Mouse (Mus musculus) CH12.LX (cell line): ENCODE data around the gene Sncb. TPM values are rescaled to one million over a fixed set of nuclear protein-coding genes. Genes with fewer than 3 reads are reported as not detected.

Experiments used
- DNase-seq: peaks from one replicate; pipeline ENCODE4 v3.0.0-alpha.2; 2013; ENCODE audit errors: extremely low read depth
- H3K27ac ChIP-seq: 2 replicates; pipeline ENCODE4 v1.5.1; 2012; ENCODE audit warnings: low read depth, mild to moderate bottlenecking, control low read depth, moderate library complexity; ENCODE audit not compliant: insufficient read depth
- H3K27me3 ChIP-seq: replicated peaks from 2 replicates; pipeline ENCODE3; 2012; ENCODE audit warnings: inconsistent platforms
- H3K36me3 ChIP-seq, 2 experiments: replicated peaks in 1 of 2; 2 replicates each; pipeline versions ENCODE3 to v1.6.1; 2012; ENCODE audit warnings: inconsistent platforms in 1 of 2, low read length in 1 of 2, mild to moderate bottlenecking in 1 of 2, mixed read lengths in 1 of 2, moderate library complexity in 1 of 2; ENCODE audit not compliant: control insufficient read depth in 1 of 2, insufficient read depth in 1 of 2
- H3K4me1 ChIP-seq, 2 experiments: 2 replicates each; pipeline ENCODE4 v1.6.1; 2012; ENCODE audit warnings: inconsistent platforms in 1 of 2, moderate library complexity in 1 of 2; ENCODE audit not compliant: insufficient read depth in 2 of 2, control insufficient read depth in 1 of 2
- H3K4me2 ChIP-seq: 2 replicates; pipeline ENCODE4 v1.6.1; 2012; ENCODE audit warnings: low read depth, mild to moderate bottlenecking, control low read depth; ENCODE audit not compliant: poor library complexity, insufficient read depth, severe bottlenecking
- H3K4me3 ChIP-seq, 3 experiments: fragments of 150-350 bp in 1 of 3; sonication (generic) in 1 of 3; replicated peaks in 1 of 3; 2 replicates each; pipeline versions ENCODE3 to v1.5.1; 2011 to 2012; ENCODE audit warnings: low read depth in 2 of 3, low read length in 2 of 3, mild to moderate bottlenecking in 2 of 3, moderate library complexity in 2 of 3, control low read depth in 1 of 3, improper control_type of control experiment in 1 of 3, inconsistent platforms in 1 of 3, mixed read lengths in 1 of 3; ENCODE audit not compliant: poor library complexity in 1 of 3
- H3K79me2 ChIP-seq: replicated peaks from 2 replicates; pipeline ENCODE4 v1.6.1; 2012; ENCODE audit warnings: mild to moderate bottlenecking, moderate library complexity; ENCODE audit not compliant: control insufficient read depth, poor library complexity, insufficient read depth, severe bottlenecking; ENCODE audit errors: extremely low read depth
- H3K9ac ChIP-seq: 2 replicates; pipeline ENCODE4 v1.6.1; 2012; ENCODE audit warnings: low read depth, mild to moderate bottlenecking, control low read depth, moderate library complexity; ENCODE audit not compliant: insufficient read depth
- H3K9me3 ChIP-seq: replicated peaks from 2 replicates; pipeline ENCODE3; 2012; ENCODE audit warnings: low read length, inconsistent platforms, mixed read lengths
- E2F4 ChIP-seq: IDR thresholded peaks from 2 replicates; pipeline ENCODE4 v1.6.1; 2011; ENCODE audit warnings: low read depth, low read length, improper control_type of control experiment; ENCODE audit not compliant: insufficient replicate concordance
- ELF1 ChIP-seq: IDR thresholded peaks from 2 replicates; pipeline ENCODE4 v1.6.1; 2014; ENCODE audit warnings: low read depth, mild to moderate bottlenecking, inconsistent platforms, low read length, improper control_type of control experiment
- ETS1 ChIP-seq: conservative IDR thresholded peaks from 2 replicates; pipeline ENCODE4 v1.6.1; 2012; ENCODE audit warnings: low read depth, mild to moderate bottlenecking, inconsistent platforms, low read length, improper control_type of control experiment, moderate library complexity
- GABPA ChIP-seq: IDR thresholded peaks from 2 replicates; pipeline ENCODE4 v1.6.1; 2012; ENCODE audit warnings: low read depth, low read length, improper control_type of control experiment, inconsistent platforms; ENCODE audit not compliant: insufficient replicate concordance
- HCFC1 ChIP-seq: IDR thresholded peaks from 2 replicates; pipeline ENCODE4 v1.6.1; 2012; ENCODE audit warnings: low read depth, mild to moderate bottlenecking, inconsistent platforms, low read length, improper control_type of control experiment
- KAT2A ChIP-seq: IDR thresholded peaks from 2 replicates; pipeline ENCODE4 v1.6.1; 2012; ENCODE audit warnings: low read length, improper control_type of control experiment, inconsistent platforms; ENCODE audit not compliant: insufficient replicate concordance
- MAFK ChIP-seq: IDR thresholded peaks from 2 replicates; pipeline ENCODE4 v1.6.1; 2011; ENCODE audit warnings: low read length, improper control_type of control experiment; ENCODE audit not compliant: insufficient replicate concordance
- MYC ChIP-seq: IDR thresholded peaks from 2 replicates; pipeline ENCODE4 v1.6.1; 2011; ENCODE audit warnings: low read depth, mild to moderate bottlenecking, improper control_type of control experiment, low read length
- NELFE ChIP-seq: IDR thresholded peaks from 2 replicates; pipeline ENCODE4 v1.6.1; 2011; ENCODE audit warnings: low read depth, low read length, improper control_type of control experiment
- PAX5 ChIP-seq: IDR thresholded peaks from 2 replicates; pipeline ENCODE4 v1.6.1; 2012; ENCODE audit warnings: low read length, inconsistent platforms, mixed read lengths
- SMC3 ChIP-seq: IDR thresholded peaks from 2 replicates; pipeline ENCODE4 v1.6.1; 2011; ENCODE audit warnings: low read depth, low read length, improper control_type of control experiment
- TBP ChIP-seq: conservative IDR thresholded peaks from 2 replicates; pipeline ENCODE4 v1.6.1; 2011; ENCODE audit warnings: low read depth, low read length, improper control_type of control experiment
- USF1 ChIP-seq: IDR thresholded peaks from 2 replicates; pipeline ENCODE4 v1.6.1; 2014; ENCODE audit warnings: low read depth, mild to moderate bottlenecking, inconsistent platforms, low read length, improper control_type of control experiment
- USF2 ChIP-seq: conservative IDR thresholded peaks from 2 replicates; pipeline ENCODE4 v1.6.1; 2011; ENCODE audit warnings: low read depth, low read length, improper control_type of control experiment
- dilution Hi-C: fragments of 300-500 bp; cut with MboI; formaldehyde crosslinking; loops from 2 replicates; pipeline ENCODE4 v1.14.3; 2020; ENCODE audit warnings: low sequenced_read_pairs; ENCODE audit not compliant: extremely low pct_unique_long_range_greater_than_20kb, extremely low pct_ligation_motif_present
- in situ Hi-C: fragments of 300-500 bp; cut with MboI; formaldehyde crosslinking; loops from 3 replicates; pipeline ENCODE4 v1.14.3; 2019; ENCODE audit warnings: low sequenced_read_pairs, low pct_ligation_motif_present, low pct_unique_long_range_greater_than_20kb, mixed read lengths
- polyA plus RNA-seq: library from polyadenylated mRNA; unstranded; fragments of >175 nt; gene quantifications from 2 replicates; pipeline ENCODE4 v1.2.1, GENCODE M21; 2012; ENCODE audit warnings: low read depth; ENCODE audit not compliant: insufficient read length
- total RNA-seq, 2 experiments: library from RNA; depleted of rRNA; stranded (reverse); fragments of 300-350 nt in 1 of 2; fragments of >200 nt in 1 of 2; gene quantifications; 2 replicates each; pipeline ENCODE4 v1.2.3; 2012 to 2014

Gene Sncb
- total and polyA plus RNA-seq, 3 experiments, result not detected

GRCm38 (mm10) chr13:54760906-54761305 is 5.5 kb downstream of the Sncb start:
- no peak for TF ChIP-seq ETS1
- no peak for TF ChIP-seq GABPA
- Histone ChIP-seq H3K27me3 (peaks cover 83% of the 10 kb centered on the region), H3K79me2 (no peaks in the 10 kb centered on the region), H3K4me1 (0 out of 4 replicates have a peak, but pooled peaks cover 0 to 1% of the 10 kb centered on the region in 2 experiments), H3K27ac (no peak overlapping the region), H3K4me3 (no peak overlapping the region), H3K9ac (no peak overlapping the region), H3K36me3 (no peaks in the 10 kb centered on the region), H3K4me2 (no peak overlapping the region), H3K9me3 (peaks cover 5% of the 10 kb centered on the region)
- no peak for DNase-seq
- in situ Hi-C loops (no loop called here), dilution Hi-C loops (no loop called here)

GRCm38 (mm10) chr13:54760164-54760795 is 6.1 kb downstream of the Sncb start:
- Histone ChIP-seq H3K4me1 (no peaks in the 10 kb centered on the region), H3K36me3 (no peaks in the 10 kb centered on the region), H3K27me3 (peaks cover 82% of the 10 kb centered on the region), H3K9me3 (peaks cover 4% of the 10 kb centered on the region), H3K27ac (no peak overlapping the region), H3K79me2 (no peaks in the 10 kb centered on the region), H3K4me3 (no peak overlapping the region), H3K4me2 (no peak overlapping the region), H3K9ac (no peak overlapping the region)
- TF ChIP-seq SMC3 (no peak), USF1 (no peak)
- no peak for DNase-seq
- in situ Hi-C loops, result no loop called here
- dilution Hi-C loops, result no loop called here

- in situ Hi-C loops, result no loop called here
- dilution Hi-C loops, result no loop called here
- H3K36me3 ChIP-seq, result no peaks in the 10 kb centered on the region
- no peak overlapping the region for H3K9ac ChIP-seq
- no peak overlapping the region for H3K4me3 ChIP-seq
- peaks cover 82% of the 10 kb centered on the region for H3K27me3 ChIP-seq
- H3K4me2 ChIP-seq, result no peak overlapping the region
- H3K27ac ChIP-seq, result no peak overlapping the region
- no peaks in the 10 kb centered on the region for H3K4me1 ChIP-seq
- TF ChIP-seq HCFC1 (no peak), PAX5 (no peak), USF2 (no peak), USF1 (no peak), E2F4 (no peak), TBP (no peak), ELF1 (no peak), MAFK (no peak), GABPA (no peak), MYC (no peak), NELFE (no peak), KAT2A (no peak)
- peaks cover 4% of the 10 kb centered on the region for H3K9me3 ChIP-seq
- no peaks in the 10 kb centered on the region for H3K79me2 ChIP-seq
- no peak for DNase-seq
These were observed 6.9 kb downstream of the Sncb start for GRCm38 (mm10) chr13:54759496-54759895.
